Mouse (Mus musculus) MEL (cell line): Measurements from ENCODE around the gene Sorcs1. TPM values are rescaled to one million over a fixed set of nuclear protein-coding genes. Genes with fewer than 3 reads are reported as not detected.

Experiments
- DNase-seq: peaks from one replicate; pipeline ENCODE4 v3.0.0; 2011; ENCODE audit warnings: low read depth, low spot score
- H3K27ac ChIP-seq: 2 replicates; pipeline ENCODE4 v1.5.1; 2012; ENCODE audit warnings: low read depth, mild to moderate bottlenecking, control low read depth, low read length, moderate library complexity; ENCODE audit not compliant: control insufficient read depth
- H3K27me3 ChIP-seq, 2 experiments: fragments of 150-350 bp in 1 of 2; sonication (generic) in 1 of 2; 2 replicates each; pipeline ENCODE4 v1.6.1; 2012; ENCODE audit warnings: low read length in 2 of 2, mild to moderate bottlenecking in 2 of 2, improper control_type of control experiment in 1 of 2, moderate library complexity in 1 of 2; ENCODE audit not compliant: insufficient read depth in 2 of 2, control insufficient read depth in 1 of 2
- H3K36me3 ChIP-seq, 2 experiments: 2 replicates each; pipeline ENCODE4 v1.6.1; 2012 to 2014; ENCODE audit warnings: low read length in 2 of 2, improper control_type of control experiment in 1 of 2, inconsistent platforms in 1 of 2, mild to moderate bottlenecking in 1 of 2; ENCODE audit not compliant: insufficient read depth in 2 of 2, control insufficient read depth in 1 of 2
- H3K4me1 ChIP-seq, 2 experiments: fragments of 150-350 bp in 1 of 2; sonication (generic) in 1 of 2; 2 replicates each; pipeline ENCODE4 v1.6.1; 2012; ENCODE audit warnings: low read length in 2 of 2, improper control_type of control experiment in 1 of 2, mild to moderate bottlenecking in 1 of 2; ENCODE audit not compliant: insufficient read depth in 2 of 2, control insufficient read depth in 1 of 2
- H3K4me3 ChIP-seq, 2 experiments: fragments of 150-350 bp in 1 of 2; sonication (generic) in 1 of 2; 2 replicates each; pipeline ENCODE4 v1.5.1; 2012; ENCODE audit warnings: low read depth in 2 of 2, low read length in 2 of 2, mild to moderate bottlenecking in 2 of 2, moderate library complexity in 2 of 2, control low read depth in 1 of 2, improper control_type of control experiment in 1 of 2; ENCODE audit not compliant: control insufficient read depth in 1 of 2, insufficient read depth in 1 of 2
- H3K79me2 ChIP-seq: 2 replicates; pipeline ENCODE4 v1.6.1; 2012; ENCODE audit warnings: mild to moderate bottlenecking, low read length, moderate library complexity; ENCODE audit not compliant: control insufficient read depth, poor library complexity, insufficient read depth
- H3K9ac ChIP-seq: 2 replicates; pipeline ENCODE4 v1.6.1; 2012; ENCODE audit warnings: low read depth, mild to moderate bottlenecking, control low read depth, low read length, moderate library complexity; ENCODE audit not compliant: control insufficient read depth, poor library complexity, severe bottlenecking
- H3K9me3 ChIP-seq: fragments of 150-350 bp; sonication (generic); replicated peaks from 2 replicates; pipeline ENCODE4 v1.6.1; 2012; ENCODE audit warnings: mild to moderate bottlenecking, low read length, improper control_type of control experiment, moderate library complexity; ENCODE audit not compliant: insufficient read depth
- CHD1 ChIP-seq: IDR thresholded peaks from 2 replicates; pipeline ENCODE4 v1.6.1; 2012; ENCODE audit warnings: low read depth, mild to moderate bottlenecking, inconsistent platforms, low read length, improper control_type of control experiment
- GATA1 ChIP-seq: IDR thresholded peaks from 2 replicates; pipeline ENCODE4 v1.6.1; 2011; ENCODE audit warnings: low read depth, low read length, improper control_type of control experiment
- MEF2A ChIP-seq: IDR thresholded peaks from 2 replicates; pipeline ENCODE4 v1.6.1; 2014; ENCODE audit warnings: low read depth, mild to moderate bottlenecking, inconsistent platforms, low read length, improper control_type of control experiment; ENCODE audit not compliant: poor library complexity, insufficient replicate concordance, severe bottlenecking; ENCODE audit errors: extremely low read depth
- MXI1 ChIP-seq: IDR thresholded peaks from 2 replicates; pipeline ENCODE4 v1.6.1; 2011; ENCODE audit warnings: mild to moderate bottlenecking, low read depth, low read length, improper control_type of control experiment
- MYC ChIP-seq: IDR thresholded peaks from 2 replicates; pipeline ENCODE4 v1.6.1; 2011; ENCODE audit warnings: low read depth, mild to moderate bottlenecking, low read length, improper control_type of control experiment, moderate library complexity
- NRF1 ChIP-seq: IDR thresholded peaks from 2 replicates; pipeline ENCODE4 v1.6.1; 2014; ENCODE audit warnings: low read depth, mild to moderate bottlenecking, inconsistent platforms, low read length, improper control_type of control experiment, moderate library complexity; ENCODE audit not compliant: poor library complexity, insufficient read depth, severe bottlenecking
- POLR2A ChIP-seq, 2 experiments: IDR thresholded peaks; 2 replicates each; pipeline ENCODE4 v1.6.1; 2011 to 2012; ENCODE audit warnings: low read length in 2 of 2, mild to moderate bottlenecking in 2 of 2, control low read depth in 1 of 2, improper control_type of control experiment in 1 of 2, low read depth in 1 of 2, moderate library complexity in 1 of 2; ENCODE audit not compliant: control insufficient read depth in 1 of 2, insufficient read depth in 1 of 2, poor library complexity in 1 of 2
- RAD21 ChIP-seq: IDR thresholded peaks from 2 replicates; pipeline ENCODE4 v1.6.1; 2011; ENCODE audit warnings: mild to moderate bottlenecking, low read depth, low read length, improper control_type of control experiment
- UBTF ChIP-seq: IDR thresholded peaks from 2 replicates; pipeline ENCODE4 v1.6.1; 2012; ENCODE audit warnings: low read depth, mild to moderate bottlenecking, inconsistent platforms, low read length, improper control_type of control experiment, moderate library complexity, borderline replicate concordance; ENCODE audit not compliant: insufficient read depth
- USF1 ChIP-seq: IDR thresholded peaks from 2 replicates; pipeline ENCODE4 v1.6.1; 2014; ENCODE audit warnings: low read depth, mild to moderate bottlenecking, inconsistent platforms, low read length, improper control_type of control experiment, moderate library complexity
- USF2 ChIP-seq, 2 experiments: IDR thresholded peaks; 2 replicates each; pipeline ENCODE4 v1.6.1; 2011 to 2012; ENCODE audit warnings: improper control_type of control experiment in 2 of 2, low read length in 2 of 2, borderline replicate concordance in 1 of 2, inconsistent platforms in 1 of 2, low read depth in 1 of 2, mild to moderate bottlenecking in 1 of 2; ENCODE audit not compliant: insufficient read depth in 1 of 2
- ZC3H11A ChIP-seq: IDR thresholded peaks from 2 replicates; pipeline ENCODE4 v1.6.1; 2012; ENCODE audit warnings: low read depth, mild to moderate bottlenecking, inconsistent platforms, low read length, improper control_type of control experiment
- ZKSCAN1 ChIP-seq: IDR thresholded peaks from 2 replicates; pipeline ENCODE4 v1.6.1; 2012; ENCODE audit warnings: low read depth, mild to moderate bottlenecking, inconsistent platforms, low read length, improper control_type of control experiment, moderate library complexity
- ZMIZ1 ChIP-seq: IDR thresholded peaks from 2 replicates; pipeline ENCODE4 v1.6.1; 2012; ENCODE audit warnings: low read depth, mild to moderate bottlenecking, inconsistent platforms, low read length, improper control_type of control experiment, moderate library complexity
- polyA plus RNA-seq, 2 experiments: library from polyadenylated mRNA; stranded (reverse) in 1 of 2; unstranded in 1 of 2; fragments of >175 nt in 1 of 2; fragments of >200 nt in 1 of 2; gene quantifications; 2 replicates each; pipeline versions ENCODE4 v1.2.1 to v1.2.4; 2012; ENCODE audit warnings: low replicate concordance in 2 of 2, low read depth in 1 of 2; ENCODE audit not compliant: insufficient read length in 2 of 2, insufficient read depth in 1 of 2, missing spikeins in 1 of 2
- total RNA-seq: library from RNA; depleted of rRNA; stranded (reverse); fragments of 300-350 nt; gene quantifications from 2 replicates; pipeline ENCODE4 v1.2.3, GENCODE M21; 2012

Sorcs1 gene
- total and polyA plus RNA-seq, 3 experiments: not detected

- Histone ChIP-seq H3K4me1 (no peaks in the 10 kb centered on the region), H3K79me2 (no peaks in the 10 kb centered on the region), H3K4me3 (no peak overlapping the region), H3K9me3 (no peaks in the 10 kb centered on the region), H3K36me3 (no peaks in the 10 kb centered on the region), H3K9ac (no peak overlapping the region), H3K27me3 (no peaks in the 10 kb centered on the region), H3K27ac (no peak overlapping the region)
- no peak for TF ChIP-seq GATA1
- no peak for TF ChIP-seq USF2 (IDR thresholded peaks at IDR 0.05; ENCODE audit: borderline replicate concordance in 1 of 2, insufficient read depth in 1 of 2, low read depth in 1 of 2, low read length in 2 of 2)
- TF ChIP-seq ZC3H11A: no peak
- no peak for TF ChIP-seq CHD1
- TF ChIP-seq POLR2A (IDR thresholded peaks at IDR 0.05; ENCODE audit: control insufficient read depth in 1 of 2, insufficient read depth in 1 of 2, low read depth in 1 of 2, low read length in 2 of 2, poor library complexity in 1 of 2): no peak
- TF ChIP-seq MEF2A: no peak
- TF ChIP-seq MXI1: no peak
- TF ChIP-seq NRF1: no peak
- no peak for TF ChIP-seq UBTF
- DNase-seq: no peak
Observed at GRCm38 (mm10) chr19:50488421-50488820, 190.0 kb downstream of the Sorcs1 start.

DNA sequence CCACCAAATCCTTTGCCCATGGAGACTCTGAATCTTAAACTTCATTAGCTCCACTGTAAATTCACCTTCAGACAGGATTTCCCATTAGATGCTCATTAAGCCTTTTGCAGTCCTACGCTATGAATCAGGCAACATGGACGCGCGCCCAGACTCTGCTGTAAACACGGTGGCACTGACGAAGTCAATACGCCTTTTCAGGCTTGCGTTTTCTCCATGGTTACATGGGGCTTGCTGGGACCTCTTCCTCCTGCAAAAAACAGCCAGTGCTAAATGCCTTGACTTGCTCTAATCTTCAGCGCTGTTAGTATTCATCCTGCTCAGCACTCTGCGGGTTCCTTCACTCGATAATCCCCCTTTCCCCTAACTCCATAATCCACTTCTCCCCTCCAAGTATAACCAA lies 190.7 kb downstream of the Sorcs1 start:
- DNase-seq: no peak
- Histone ChIP-seq H3K4me1 (no peaks in the 10 kb centered on the region), H3K4me3 (no peak overlapping the region), H3K9me3 (no peaks in the 10 kb centered on the region), H3K27me3 (no peaks in the 10 kb centered on the region), H3K36me3 (no peaks in the 10 kb centered on the region), H3K9ac (no peak overlapping the region), H3K79me2 (no peaks in the 10 kb centered on the region), H3K27ac (no peak overlapping the region)
- TF ChIP-seq CHD1 (no peak), MXI1 (no peak), ZMIZ1 (no peak), GATA1 (no peak), ZKSCAN1 (no peak)

DNA sequence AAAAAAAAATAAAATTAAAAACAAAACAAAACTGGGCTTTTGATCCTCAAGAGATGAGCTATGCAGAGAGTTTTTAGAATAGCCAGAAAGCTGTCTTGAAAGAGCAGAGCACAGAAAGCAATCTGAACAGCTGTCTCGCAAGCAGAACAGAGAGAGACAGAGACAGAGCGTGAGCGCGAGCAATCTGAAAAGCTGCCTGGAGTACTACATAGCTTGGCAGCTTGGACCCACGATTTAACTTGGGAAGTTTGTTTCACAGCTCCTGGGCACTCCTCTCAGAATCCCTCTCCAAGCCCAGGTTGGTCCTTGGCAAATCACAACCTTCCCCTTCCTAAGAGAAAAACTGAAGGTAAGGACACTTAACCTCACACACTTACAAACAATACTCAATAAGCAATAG lies 192.1 kb downstream of the Sorcs1 start:
- H3K36me3 ChIP-seq: no peaks in the 10 kb centered on the region
- no peaks in the 10 kb centered on the region for H3K79me2 ChIP-seq
- H3K9ac ChIP-seq: no peak overlapping the region
- H3K9me3 ChIP-seq: no peaks in the 10 kb centered on the region
- no peaks in the 10 kb centered on the region for H3K27me3 ChIP-seq
- DNase-seq: no peak
- no peak for TF ChIP-seq ZC3H11A
- no peak for TF ChIP-seq USF1
- no peak for TF ChIP-seq MYC
- no peak for TF ChIP-seq RAD21
- TF ChIP-seq, all 39 proteins: peak for 0
- Histone ChIP-seq H3K27ac (no peak overlapping the region), H3K4me3 (no peak overlapping the region), H3K4me1 (no peaks in the 10 kb centered on the region)
